Mouse (Mus musculus): ENCODE measurements around the gene Ick.
A peak's percentile ranks its signal among the peaks of the same experiment; 100 is the strongest.
"Not testable (repeated sequence)": the region's sequence is repeated elsewhere in the genome, so short reads cannot be mapped to it uniquely, and the experiment has no call there.

The Ick gene

DNA sequence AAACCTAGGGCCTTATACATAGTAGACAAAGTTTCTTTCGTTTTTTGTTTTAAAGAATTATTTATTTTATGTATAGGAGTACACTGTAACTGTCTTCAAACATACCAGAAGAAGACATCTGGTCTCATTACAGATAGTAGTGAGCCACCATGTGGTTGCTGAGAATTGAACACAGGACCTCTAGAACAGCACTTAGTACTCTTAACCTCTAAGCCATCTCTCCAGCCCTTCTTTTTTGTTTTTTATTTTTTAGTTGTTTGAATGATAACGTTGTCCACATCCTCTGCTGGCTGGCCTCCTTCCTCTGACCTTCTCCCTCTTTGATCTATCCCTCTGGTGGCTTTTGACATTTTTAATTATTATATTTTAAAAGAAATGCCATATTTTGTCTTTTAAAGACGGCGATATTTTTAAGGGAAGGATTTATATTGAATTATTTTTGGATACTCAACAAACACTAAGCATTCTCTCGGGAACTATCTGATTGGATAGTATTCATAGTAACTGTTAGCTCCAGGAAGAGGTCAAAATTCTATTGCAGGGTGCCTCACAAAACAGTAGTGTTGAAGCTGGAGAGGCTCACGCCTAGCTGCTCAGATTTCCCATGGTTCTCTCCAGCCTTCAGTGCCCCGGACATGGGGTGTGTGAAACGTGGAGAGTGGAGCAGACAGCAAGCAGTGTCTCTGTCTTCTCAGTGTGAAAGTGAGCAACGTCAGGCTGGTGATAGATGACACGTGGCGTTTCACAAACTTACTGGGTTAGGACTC, 45.4 kb downstream of the Ick start:
- no peak for DNase-seq (ENCODE audit: low read depth)

DNA sequence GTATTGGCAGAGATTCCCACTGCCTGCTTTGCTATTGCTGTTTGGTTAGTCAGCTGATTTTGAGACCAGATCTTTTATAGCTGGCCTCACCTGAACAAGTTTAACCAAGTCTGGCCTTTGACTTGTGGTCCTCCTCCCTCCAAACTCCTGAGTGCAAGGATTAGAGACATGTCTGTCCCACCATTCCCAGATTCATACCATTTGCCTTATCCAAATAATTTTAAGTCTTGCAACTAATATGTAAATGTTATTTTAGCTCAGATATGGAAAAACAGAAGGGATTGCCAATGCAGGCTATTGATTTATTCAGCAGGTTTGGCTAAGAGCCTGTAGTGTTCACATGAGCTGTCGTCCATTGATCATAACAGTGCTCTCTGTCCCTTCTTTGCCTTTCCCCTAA, 48.2 kb downstream of the Ick start:
- no peak for DNase-seq (ENCODE audit: low read depth)

DNA sequence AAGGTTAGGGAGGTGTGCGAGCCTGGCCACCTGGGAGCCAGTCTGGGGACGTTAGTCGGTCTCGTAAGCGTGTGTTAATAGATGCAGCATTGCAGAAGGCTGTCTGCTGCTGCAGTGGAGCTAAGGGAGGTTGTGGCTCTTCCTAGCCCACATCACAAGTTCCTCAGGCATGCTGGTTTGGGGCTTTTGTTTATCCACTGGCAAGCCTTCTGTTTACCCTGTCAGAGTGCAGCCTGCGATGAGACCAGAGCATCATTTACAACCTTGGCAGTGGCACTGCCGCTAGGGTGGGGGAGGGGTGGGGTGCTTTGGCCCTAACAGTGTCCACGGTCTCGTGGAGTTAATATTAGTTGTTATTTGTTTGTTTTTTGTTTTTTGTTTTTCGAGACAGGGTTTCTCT, 54.3 kb downstream of the Ick start:
- no peak for DNase-seq (ENCODE audit: low read depth)

DNA sequence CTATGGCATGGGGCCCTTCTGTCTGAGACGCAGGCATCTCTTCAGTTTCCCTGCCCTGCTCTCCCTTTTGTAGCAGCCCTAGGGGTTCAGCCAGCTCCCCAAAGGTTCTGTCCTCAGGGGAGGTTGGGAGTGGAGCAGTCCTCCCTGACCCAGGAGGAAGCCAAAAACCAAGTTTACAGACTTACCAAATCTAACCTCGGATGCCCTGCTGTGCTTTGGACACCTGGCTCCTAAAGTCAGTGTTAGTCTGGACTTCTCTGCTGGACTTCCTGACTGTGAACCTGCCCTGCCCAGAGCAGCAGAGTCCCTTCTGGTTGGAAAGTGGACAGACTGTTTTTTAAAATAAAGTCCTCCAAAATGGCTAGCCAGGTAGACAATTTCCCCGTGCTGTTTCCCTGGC, 55.7 kb downstream of the Ick start:
- no peak for DNase-seq (ENCODE audit: low read depth)

DNA sequence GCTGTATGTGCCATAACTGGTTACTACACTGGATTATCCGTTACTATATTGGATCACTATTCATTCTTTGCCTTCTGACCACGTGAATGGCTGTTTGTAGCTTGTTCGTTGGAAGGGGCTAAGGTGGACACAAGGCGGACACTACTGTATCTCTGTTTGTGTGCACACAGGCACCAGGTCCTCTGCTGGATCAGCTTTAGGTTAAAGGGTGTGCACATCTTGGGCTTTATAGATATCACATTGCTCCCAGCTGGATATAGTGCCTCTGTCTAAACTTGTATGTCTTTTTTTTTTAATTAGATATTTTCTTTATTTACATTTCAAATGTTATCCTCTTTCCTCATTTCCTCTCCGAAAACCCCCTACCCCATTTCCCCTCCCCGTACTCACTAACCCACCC, 56.5 kb downstream of the Ick start:
- DNase-seq (ENCODE audit: low read depth), result no peak

DNA sequence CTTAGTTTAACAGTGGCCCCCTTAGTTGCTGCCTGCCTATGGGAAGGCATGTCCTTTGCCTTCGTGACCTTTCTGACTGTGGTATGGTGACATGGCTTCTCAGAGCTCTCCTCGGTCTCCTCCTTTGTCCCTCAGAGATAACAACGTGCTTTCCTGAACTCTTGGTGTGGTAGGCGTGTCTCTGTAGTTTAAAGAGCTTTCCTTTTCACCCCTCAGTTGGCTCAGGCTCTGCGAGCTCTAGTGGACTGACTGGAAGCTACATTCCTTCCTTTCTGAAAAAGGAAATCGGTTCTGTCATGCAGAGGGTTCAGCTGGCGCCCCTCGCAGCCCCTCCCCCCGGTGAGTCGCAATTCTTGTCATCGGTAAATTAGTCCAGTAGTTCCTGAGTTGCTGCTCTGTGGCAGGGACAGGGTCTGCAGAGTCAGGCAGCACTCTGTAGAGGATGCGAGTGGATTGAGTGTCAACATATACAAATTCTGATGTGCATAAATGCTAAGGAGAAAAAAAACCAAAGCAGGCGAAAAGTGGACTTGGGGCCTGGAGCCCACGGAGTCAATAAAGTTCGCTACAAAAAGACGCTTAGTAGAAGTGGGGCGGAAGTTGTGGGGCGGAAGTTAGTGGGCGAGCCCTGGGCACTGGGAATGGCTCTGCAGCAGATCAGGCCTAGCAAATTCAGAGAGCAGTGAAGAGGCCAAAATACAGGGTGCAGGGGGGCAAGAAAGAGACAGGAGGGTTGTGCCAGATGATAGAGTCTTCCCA, 57.9 kb downstream of the Ick start:
- no peak for DNase-seq (ENCODE audit: low read depth)

DNA sequence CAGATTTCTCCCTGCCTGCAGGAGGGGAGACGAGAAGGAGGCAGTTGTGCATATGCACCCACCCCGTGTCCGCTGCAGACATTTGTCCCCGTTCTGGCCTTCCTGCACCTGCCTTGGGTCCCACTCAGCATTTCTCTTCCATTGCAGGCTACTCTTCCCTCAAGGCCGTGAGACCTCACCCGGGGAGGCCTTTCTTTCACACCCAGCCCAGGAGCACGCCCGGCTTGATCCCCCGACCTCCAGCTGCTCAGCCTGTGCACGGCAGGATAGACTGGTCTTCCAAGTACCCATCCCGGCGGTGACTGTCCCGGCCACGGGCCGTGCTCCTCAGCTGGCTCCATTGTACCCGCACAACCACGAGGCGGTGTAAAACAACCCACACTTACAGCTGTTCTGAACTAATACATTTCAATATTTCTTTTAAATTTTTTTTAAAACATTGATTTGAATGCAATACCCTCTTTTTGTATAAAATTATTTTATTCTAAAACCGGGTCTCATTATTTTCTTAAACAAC, 58.5 kb downstream of the Ick start:
- no peak for DNase-seq (ENCODE audit: low read depth)

DNA sequence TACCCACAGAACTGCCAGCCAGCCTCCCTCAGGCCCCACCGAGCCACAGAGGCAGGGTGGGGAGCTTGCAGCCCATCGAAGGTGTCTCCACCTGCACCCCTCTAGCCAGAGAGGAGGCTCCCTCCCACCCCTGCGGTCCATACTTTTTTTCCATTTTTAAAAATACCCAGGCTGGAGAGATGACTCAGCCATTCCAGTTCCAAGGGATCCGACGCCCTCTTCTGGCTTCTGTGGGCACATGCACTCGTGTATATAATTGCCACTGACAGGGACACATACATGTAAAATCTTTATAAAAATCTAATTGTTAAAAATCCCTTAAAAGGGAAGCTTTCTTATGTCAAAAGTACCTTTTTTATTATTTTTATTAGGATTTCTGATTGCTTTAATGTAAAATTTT, 59.9 kb downstream of the Ick start:
- peak; percentile 15 for DNase-seq (ENCODE audit: low read depth)

DNA sequence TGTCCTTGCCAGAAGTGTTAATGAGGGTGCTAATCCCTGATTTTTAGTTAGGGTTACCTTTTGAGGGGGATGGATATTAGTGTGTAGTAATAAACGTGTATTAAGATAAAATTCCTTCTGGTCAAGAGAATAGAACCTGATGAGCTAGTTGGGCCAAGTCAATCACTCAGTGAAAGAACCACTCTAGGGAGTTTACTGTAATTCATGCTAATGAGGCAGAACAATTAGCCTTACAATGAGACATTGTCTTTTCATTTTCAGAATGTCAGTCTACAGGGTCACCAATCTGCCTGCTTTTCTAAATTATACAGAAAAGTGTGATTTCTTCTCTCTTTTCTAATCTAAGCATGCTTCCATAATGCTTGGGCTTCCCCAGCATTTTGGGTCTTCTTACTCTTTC, 65.0 kb downstream of the Ick start:
- no peak for DNase-seq (ENCODE audit: low read depth)

DNA sequence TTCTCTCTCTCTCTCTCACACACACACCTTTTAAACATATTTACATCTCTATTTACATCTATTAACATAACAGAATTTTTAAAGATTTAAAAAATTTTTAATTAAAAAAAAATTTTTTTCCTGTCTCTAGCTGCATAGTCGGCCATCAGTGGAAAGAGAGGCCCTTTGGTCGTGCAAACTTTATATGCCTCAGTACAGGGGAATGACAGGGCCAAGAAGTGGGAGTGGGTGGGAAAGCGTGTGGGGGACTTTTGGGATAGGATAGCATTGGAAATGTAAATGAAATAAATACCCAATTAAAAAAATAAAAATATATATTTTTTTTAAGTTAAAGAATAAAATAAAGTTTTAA, 65.9 kb downstream of the Ick start:
- DNase-seq (ENCODE audit: low read depth), result peak; percentile 32

DNA sequence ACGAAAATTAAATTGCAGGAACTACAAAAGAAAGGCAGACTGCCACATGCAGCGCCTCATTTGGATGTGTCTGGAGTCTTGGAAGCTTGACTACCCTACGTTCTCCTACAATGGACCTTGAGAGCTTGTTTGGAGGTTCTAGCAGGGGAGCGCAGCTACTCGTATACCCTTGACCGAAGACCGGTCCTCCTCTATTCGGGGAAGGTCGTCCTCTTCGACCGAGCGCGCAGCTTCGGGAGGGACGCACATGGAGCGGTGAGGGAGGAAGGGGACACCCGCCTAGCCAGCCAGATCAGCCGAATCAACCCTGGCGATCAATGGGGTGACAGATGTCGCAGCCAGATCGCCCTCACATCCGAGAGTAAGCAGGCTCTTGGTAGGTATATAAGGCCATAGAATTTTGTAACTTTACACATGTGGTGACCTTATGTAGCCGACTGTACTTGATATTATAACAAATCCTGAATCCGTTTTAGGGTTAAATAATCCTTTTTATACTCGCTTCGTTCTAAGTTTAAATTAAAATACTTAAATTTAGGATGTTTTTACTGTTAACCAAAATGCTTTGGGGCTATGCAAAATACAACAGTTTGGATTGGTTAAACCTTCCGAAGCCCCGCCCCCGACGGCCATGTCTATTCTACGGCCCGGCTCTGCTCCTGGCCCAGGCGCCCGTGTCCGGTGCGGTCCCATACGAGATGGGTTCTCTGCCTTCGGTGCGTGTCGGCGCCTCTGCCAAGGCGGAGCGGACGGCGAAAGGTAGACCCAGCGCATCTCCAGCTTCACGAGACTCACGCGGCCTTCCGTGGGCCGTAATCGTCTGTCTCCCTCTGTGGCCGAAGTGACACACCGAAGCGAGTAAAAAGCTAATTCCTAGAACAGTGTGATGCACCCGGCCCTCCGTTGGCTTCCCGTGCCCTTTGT, 66.5 kb downstream of the Ick start:
- DNase-seq (ENCODE audit: low read depth), result peak; percentile 98

DNA sequence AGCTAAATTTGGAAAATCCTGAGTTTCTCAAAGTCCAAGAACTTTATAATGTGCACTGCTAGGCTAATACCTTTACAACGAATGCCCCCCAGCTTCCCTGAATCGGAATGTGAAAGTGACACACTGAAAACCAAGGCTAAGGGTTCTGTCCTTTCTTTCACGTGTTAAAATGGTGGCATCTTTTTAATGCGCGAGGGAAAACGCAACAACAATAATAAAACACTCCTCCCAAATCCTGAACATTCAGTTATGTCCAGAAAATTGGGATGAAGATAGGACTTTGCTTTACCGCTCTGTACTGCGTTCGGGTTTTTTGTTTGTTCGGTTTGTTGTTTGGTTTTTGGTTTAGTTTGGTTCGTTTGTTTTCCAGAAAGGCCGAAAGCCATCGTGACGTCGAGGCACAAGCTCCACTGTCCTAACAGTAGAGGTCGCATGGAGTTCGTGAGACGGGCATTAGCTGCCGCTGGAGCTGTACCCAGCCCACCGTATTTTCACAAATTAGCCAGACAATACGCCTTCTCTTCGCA, 67.3 kb downstream of the Ick start:
- peak; percentile 87 for DNase-seq (ENCODE audit: low read depth)

DNA sequence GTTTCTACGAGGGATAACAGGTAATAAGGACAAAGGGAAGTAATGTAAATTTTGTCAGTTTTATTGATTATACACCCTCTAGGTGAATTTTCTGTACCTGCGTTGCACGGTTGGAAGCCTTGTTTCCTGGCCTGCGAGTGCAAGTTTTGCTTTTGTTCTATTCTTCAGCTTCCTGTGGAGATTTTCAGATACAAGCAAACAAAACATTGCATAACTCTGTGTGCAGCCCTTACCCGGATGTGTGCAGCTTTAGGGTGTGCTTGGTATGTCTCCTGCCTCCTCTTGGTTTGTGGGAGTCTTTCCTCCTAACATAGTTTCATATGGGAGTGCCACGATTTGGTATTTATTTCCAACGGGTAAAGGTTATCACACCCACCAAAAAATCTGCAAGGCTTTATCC, 67.8 kb downstream of the Ick start:
- peak; percentile 80 for DNase-seq (ENCODE audit: low read depth)

DNA sequence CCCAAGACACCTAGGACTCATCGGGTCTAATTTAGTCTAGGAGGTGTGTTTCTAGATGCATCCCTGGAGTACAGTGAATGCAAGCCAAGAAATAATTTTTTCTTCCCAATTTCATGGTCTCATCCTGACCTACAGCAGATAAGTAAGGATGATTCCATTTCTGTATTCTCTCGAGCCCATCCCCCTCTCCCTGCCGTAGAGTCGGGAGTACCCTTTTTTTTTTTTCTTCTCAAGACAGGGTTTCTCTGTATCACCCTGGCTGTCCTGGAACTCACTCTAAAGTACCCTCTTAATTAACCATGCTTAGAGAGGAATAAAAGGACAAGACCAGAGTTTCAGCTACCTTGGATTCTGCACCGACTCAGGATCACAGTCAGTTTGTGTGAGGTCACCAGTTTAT, 69.2 kb downstream of the Ick start:
- no peak for DNase-seq (ENCODE audit: low read depth)

DNA sequence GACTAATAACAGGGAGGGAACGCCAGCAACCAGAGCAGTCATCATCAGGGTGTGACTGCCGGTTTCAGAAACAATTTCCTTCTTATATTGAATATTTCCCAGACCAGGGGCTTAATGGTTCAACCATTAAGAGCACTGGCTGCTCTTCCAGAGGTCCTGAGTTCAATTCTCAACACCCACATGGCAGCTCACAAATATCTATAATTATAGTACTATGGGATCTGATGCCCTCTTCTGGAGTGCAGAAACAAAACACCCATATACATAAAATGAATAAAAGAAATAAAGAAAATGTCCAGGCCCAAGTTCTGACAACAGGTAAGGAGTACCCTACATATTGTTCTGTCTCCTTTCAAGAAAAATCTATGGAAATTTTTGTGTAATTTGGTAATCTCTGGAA, 70.1 kb downstream of the Ick start:
- peak; percentile 15 for DNase-seq (ENCODE audit: low read depth)

DNA sequence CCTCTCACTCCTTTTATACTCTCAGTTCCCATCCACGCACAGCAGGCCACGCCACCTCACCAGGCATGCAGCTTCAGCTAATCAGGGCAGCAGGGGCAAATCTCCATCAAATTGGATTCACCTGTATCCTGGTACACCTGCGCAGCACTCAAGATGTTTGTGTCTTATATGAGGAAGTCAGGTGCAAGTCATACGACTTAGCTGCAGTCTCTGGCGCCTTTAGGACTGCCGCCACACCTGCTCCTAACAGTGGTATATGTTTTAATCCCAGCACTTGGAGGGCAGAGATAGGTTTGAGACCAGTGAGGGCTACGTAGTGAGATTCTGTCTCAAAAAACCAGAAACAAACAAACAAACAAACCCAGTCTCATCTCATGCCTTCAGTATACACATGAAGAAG, 73.5 kb downstream of the Ick start, which contains the start of gene Gsta4:
TSS of gene Gsta4 (plus strand) at position 301 of the 400 bp plus-strand sequence.
- DNase-seq (ENCODE audit: low read depth), result not testable (repeated sequence)

DNA sequence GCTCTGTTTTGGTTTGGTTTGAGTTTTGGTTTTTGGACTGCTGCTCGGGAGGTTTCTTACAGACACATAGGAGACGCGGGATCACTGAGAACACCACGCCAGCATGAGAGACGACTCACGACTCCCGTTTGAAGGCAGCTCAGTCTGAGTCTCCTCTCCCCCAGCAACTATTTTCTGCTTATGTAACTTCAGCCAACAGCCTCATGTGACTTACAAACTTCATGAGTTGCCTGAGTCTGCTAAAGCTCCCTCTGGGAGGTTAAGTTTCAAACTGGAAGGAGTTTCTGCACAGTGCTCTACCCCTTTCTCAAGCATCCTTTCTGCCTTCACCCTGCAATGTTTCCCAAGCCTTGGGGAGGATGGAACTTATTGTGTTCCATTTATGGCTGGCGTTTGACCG, 76.7 kb downstream of the Ick start:
- no peak for DNase-seq (ENCODE audit: low read depth)

DNA sequence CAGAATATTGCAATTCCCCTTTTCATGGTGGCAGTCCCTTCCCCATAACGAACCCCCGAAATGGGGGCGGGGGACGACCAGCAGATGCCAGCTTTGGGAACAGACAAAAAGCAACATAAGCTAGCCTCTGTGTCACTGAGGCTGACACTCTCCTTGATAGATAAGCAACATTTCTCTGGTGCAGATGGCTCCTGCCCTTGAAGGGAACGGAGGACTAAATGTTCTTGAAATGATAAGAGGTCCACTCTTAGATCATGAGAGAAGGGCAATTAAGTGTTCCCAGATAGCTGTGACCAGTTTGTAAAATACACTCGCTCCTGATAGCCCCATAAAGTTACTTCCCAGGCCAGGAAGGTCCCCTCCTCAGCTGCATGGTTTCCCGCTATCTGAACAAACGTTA, 79.9 kb downstream of the Ick start:
- DNase-seq (ENCODE audit: low read depth), result no peak

DNA sequence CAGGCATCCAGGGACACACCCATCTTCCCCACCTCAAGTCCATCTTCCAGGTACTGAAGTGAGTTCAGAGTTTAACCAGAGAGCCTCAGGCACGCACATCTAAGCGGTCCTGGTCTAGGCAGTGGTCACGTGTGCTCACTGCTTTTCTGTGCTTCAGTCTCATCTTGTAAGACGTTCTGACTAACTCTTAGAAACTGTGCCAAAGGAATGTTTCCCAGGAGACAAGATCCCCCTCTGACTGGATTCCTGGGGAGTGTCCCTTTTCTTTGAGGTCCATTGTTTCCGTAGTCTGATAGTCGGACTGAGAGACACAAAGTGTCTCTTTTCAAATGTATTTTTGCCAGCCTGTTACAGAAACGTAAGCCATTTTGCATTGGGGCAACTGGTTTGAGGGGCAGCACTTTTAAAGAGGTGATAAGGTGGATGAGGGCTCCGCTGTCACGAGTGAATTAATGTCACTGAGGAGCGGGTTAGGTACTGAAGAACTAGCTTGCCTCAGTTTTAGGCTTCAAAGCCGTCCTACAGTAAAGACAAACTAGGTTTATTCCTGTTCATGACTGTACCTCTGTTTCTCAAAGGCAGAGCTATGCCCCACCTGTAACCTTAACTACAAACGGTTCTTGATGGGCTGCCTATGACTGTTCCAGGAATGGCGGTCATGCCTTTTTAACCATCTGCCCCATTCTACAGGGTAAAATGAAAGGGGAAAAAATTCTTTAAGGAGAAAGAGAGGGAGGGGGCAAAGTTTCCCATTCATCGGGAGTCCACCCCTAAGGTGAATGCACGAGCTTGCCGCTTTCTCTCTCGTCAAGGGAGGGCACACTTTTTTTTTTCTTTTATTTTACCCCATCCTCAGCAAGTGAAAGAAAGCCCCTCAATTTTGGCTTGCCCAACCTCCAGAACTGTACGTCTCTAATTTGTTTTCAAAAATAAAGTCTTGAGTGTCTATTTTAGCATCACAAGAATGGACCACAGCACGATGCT, 82.0 kb downstream of the Ick start:
- peak; percentile 16 for DNase-seq (ENCODE audit: low read depth)

DNA sequence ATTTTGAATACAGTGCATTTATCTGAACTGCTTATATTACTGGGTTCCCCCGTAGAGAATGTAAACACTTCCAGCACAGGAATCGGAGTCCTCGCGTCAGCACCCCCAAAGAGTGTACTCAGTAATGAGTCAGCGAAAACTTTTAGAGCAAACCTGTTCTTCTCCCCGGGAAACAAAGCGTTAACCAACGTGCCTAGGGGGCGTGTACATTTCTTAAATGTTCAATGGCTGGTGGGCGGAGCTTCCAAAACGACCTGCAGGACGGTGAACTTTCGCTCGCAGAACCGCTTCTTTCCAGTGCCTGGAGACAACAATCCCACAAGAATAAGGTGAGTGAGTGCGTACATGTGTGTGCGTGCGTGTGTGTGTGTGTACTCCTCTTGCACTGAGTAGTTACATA, 82.7 kb downstream of the Ick start:
- DNase-seq (ENCODE audit: low read depth), result peak; percentile 90
